Comparison of ENCODE assay signal across 8 mouse cellular contexts in genomic region chr13:37344909-37345772, GRCm38 (mm10). TPM values are rescaled to one million over a fixed set of nuclear protein-coding genes. Genes with fewer than 3 reads are reported as not detected.
A peak's percentile ranks its signal among the peaks of the same experiment; 100 is the strongest.
DNase-seq lines count a peak whose midpoint lies in the region; ATAC-seq and TF ChIP-seq lines count a peak whose summit lies in the region.
"Had no signal": no experiment of that assay in that cellular context is flagged by ENCODE, and none has a peak within 500 bp of the region (broad histone marks: within the 10 kb centered on the region; RNA-seq: fewer than 3 reads in every experiment).

TSS of gene Ly86 (plus strand) at chr13:37345208.

- no peak within 1 kb of the TSS for H3K27ac ChIP-seq in midbrain, embryonic 14.5 days (replicated peaks; ENCODE audit: low read depth, low read length)
- no peak within 1 kb of the TSS for H3K27ac ChIP-seq in midbrain, embryonic 13.5 days
- H3K27ac ChIP-seq in embryonic facial prominence, embryonic 11.5 days (replicated peaks; ENCODE audit: low read depth, low read length) = no peak within 1 kb of the TSS
- peak within 1 kb of the TSS; percentile 34 for H3K27ac ChIP-seq in liver, postnatal 0 days (ENCODE audit: low read depth)
- H3K27ac ChIP-seq in hindbrain, embryonic 14.5 days = no peak within 1 kb of the TSS

- H3K27me3 ChIP-seq in midbrain, embryonic 14.5 days (ENCODE audit: control insufficient read depth, insufficient read depth, low read length) = no peaks in the 10 kb centered on the region
- H3K27me3 ChIP-seq in midbrain, embryonic 13.5 days = no peaks in the 10 kb centered on the region
- H3K27me3 ChIP-seq in embryonic facial prominence, embryonic 11.5 days (ENCODE audit: control insufficient read depth, insufficient read depth, low read length) = no peaks in the 10 kb centered on the region
- no peaks in the 10 kb centered on the region for H3K27me3 ChIP-seq in liver, postnatal 0 days (ENCODE audit: insufficient read depth, low read length)
- H3K27me3 ChIP-seq in hindbrain, embryonic 14.5 days (ENCODE audit: control insufficient read depth, insufficient read depth, low read length) = no peaks in the 10 kb centered on the region

- H3K9ac ChIP-seq in midbrain, embryonic 14.5 days (replicated peaks; ENCODE audit: low read length) = no peak within 1 kb of the TSS
- no peak within 1 kb of the TSS for H3K9ac ChIP-seq in midbrain, embryonic 13.5 days (replicated peaks)
- no peak within 1 kb of the TSS for H3K9ac ChIP-seq in embryonic facial prominence, embryonic 11.5 days (replicated peaks; ENCODE audit: low read length)
- H3K9ac ChIP-seq in liver, postnatal 0 days (replicated peaks) = no peak within 1 kb of the TSS
- no peak within 1 kb of the TSS for H3K9ac ChIP-seq in hindbrain, embryonic 14.5 days

- WGBS in midbrain, embryonic 14.5 days = 95% methylated on average over 28 of the region's 28 CpGs
- WGBS in midbrain, embryonic 13.5 days = 95% methylated on average over 28 of the region's 28 CpGs
- 82% methylated on average over 28 of the region's 28 CpGs for WGBS in embryonic facial prominence, embryonic 11.5 days
- 81% methylated on average over 28 of the region's 28 CpGs for WGBS in liver, postnatal 0 days (ENCODE audit: insufficient replicate concordance)
- WGBS in hindbrain, embryonic 14.5 days = 93% methylated on average over 28 of the region's 28 CpGs

- H3K4me1 ChIP-seq in midbrain, embryonic 14.5 days (ENCODE audit: control insufficient read depth, insufficient read depth, low read length) = no peaks in the 10 kb centered on the region
- no peaks in the 10 kb centered on the region for H3K4me1 ChIP-seq in midbrain, embryonic 13.5 days (replicated peaks)
- no peaks in the 10 kb centered on the region for H3K4me1 ChIP-seq in embryonic facial prominence, embryonic 11.5 days (ENCODE audit: control insufficient read depth, insufficient read depth, low read length)
- H3K4me1 ChIP-seq in liver, postnatal 0 days (ENCODE audit: insufficient read depth) = peaks cover 14% of the 10 kb centered on the region
- no peaks in the 10 kb centered on the region for H3K4me1 ChIP-seq in hindbrain, embryonic 14.5 days (replicated peaks; ENCODE audit: control insufficient read depth, insufficient read depth, low read length)

- ATAC-seq in midbrain, embryonic 14.5 days (ENCODE audit: low FRiP score, low TSS enrichment) = no peak
- no peak for ATAC-seq in midbrain, embryonic 13.5 days
- ATAC-seq in embryonic facial prominence, embryonic 11.5 days (replicated peaks; ENCODE audit: insufficient number of reproducible peaks, low FRiP score, low TSS enrichment, low read depth) = no peak
- no peak for ATAC-seq in liver, postnatal 0 days
- no peak for ATAC-seq in hindbrain, embryonic 14.5 days (ENCODE audit: low FRiP score)
- ATAC-seq: hindbrain, embryonic 16.5 days had no signal

- H3K4me3 ChIP-seq in midbrain, embryonic 14.5 days (replicated peaks; ENCODE audit: low read depth, low read length) = no peak within 1 kb of the TSS
- no peak within 1 kb of the TSS for H3K4me3 ChIP-seq in midbrain, embryonic 13.5 days (replicated peaks)
- no peak within 1 kb of the TSS for H3K4me3 ChIP-seq in embryonic facial prominence, embryonic 11.5 days (ENCODE audit: low read depth, low read length)
- H3K4me3 ChIP-seq in liver, postnatal 0 days (ENCODE audit: low read depth, low read length) = no peak within 1 kb of the TSS
- no peak within 1 kb of the TSS for H3K4me3 ChIP-seq in hindbrain, embryonic 14.5 days (replicated peaks; ENCODE audit: low read length)

- no peaks in the 10 kb centered on the region for H3K9me3 ChIP-seq in midbrain, embryonic 14.5 days (ENCODE audit: control insufficient read depth, low read length)
- no peaks in the 10 kb centered on the region for H3K9me3 ChIP-seq in midbrain, embryonic 13.5 days
- no peaks in the 10 kb centered on the region for H3K9me3 ChIP-seq in embryonic facial prominence, embryonic 11.5 days (replicated peaks; ENCODE audit: control insufficient read depth, low read length)
- no peaks in the 10 kb centered on the region for H3K9me3 ChIP-seq in liver, postnatal 0 days (ENCODE audit: low read length)
- no peaks in the 10 kb centered on the region for H3K9me3 ChIP-seq in hindbrain, embryonic 14.5 days (ENCODE audit: control insufficient read depth, low read length)

- no peak within 1 kb of the TSS for H3K4me2 ChIP-seq in midbrain, embryonic 14.5 days (ENCODE audit: low read length)
- H3K4me2 ChIP-seq in midbrain, embryonic 13.5 days (replicated peaks) = no peak within 1 kb of the TSS
- H3K4me2 ChIP-seq in embryonic facial prominence, embryonic 11.5 days (ENCODE audit: low read depth, low read length) = no peak within 1 kb of the TSS
- H3K4me2 ChIP-seq in liver, postnatal 0 days (ENCODE audit: low read depth, low read length) = no peak within 1 kb of the TSS
- no peak within 1 kb of the TSS for H3K4me2 ChIP-seq in hindbrain, embryonic 14.5 days (replicated peaks)

- no peaks in the 10 kb centered on the region for H3K36me3 ChIP-seq in midbrain, embryonic 14.5 days (ENCODE audit: control insufficient read depth, insufficient read depth, low read length)
- H3K36me3 ChIP-seq in midbrain, embryonic 13.5 days = no peaks in the 10 kb centered on the region
- no peaks in the 10 kb centered on the region for H3K36me3 ChIP-seq in embryonic facial prominence, embryonic 11.5 days (replicated peaks; ENCODE audit: control insufficient read depth, insufficient read depth, low read depth, low read length)
- no peaks in the 10 kb centered on the region for H3K36me3 ChIP-seq in liver, postnatal 0 days (replicated peaks; ENCODE audit: insufficient read depth, low read length)
- H3K36me3 ChIP-seq in hindbrain, embryonic 14.5 days (replicated peaks; ENCODE audit: control insufficient read depth, insufficient read depth) = no peaks in the 10 kb centered on the region

- DNase-seq in midbrain, embryonic 14.5 days = no peak
- DNase-seq in embryonic facial prominence, embryonic 11.5 days (ENCODE audit: low spot score) = peak; percentile 35
- no peak for DNase-seq in liver, postnatal 0 days
- DNase-seq in spleen, postnatal 36 days (ENCODE audit: low spot score in 2 of 2) = peak; percentile 85 to 87
- no peak for DNase-seq in kidney, postnatal 14 days
- no peak for DNase-seq in hindbrain, embryonic 14.5 days (ENCODE audit: low spot score)

- no peak for TF ChIP-seq CTCF in liver, postnatal 0 days (IDR thresholded peaks at IDR 0.05; ENCODE audit: low read depth)

- no peak for TF ChIP-seq EP300 in liver, postnatal 0 days (IDR thresholded peaks at IDR 0.05; ENCODE audit: low read depth)

RNA-seq across cellular contexts. Expression of gene Ly86, which starts in this region (rescaled TPM):
- 6.4 and 12.0 TPM in 2 replicates for polyA plus RNA-seq in midbrain, embryonic 14.5 days (2014; fragmentation: Nextera tagmentation; extraction: Ambion mirVana)
- 6.9 and 7.0 TPM in 2 replicates for polyA plus RNA-seq in midbrain, embryonic 13.5 days (2015; fragmentation: Nextera tagmentation; extraction: Ambion mirVana)
- polyA plus RNA-seq in embryonic facial prominence, embryonic 11.5 days (2014; fragmentation: Nextera tagmentation; extraction: Ambion mirVana) = 4.9 and 5.5 TPM in 2 replicates
- polyA plus RNA-seq in liver, postnatal 0 days (2015; fragmentation: Nextera tagmentation; extraction: Ambion mirVana) = 18.9 and 19.1 TPM in 2 replicates
- polyA plus RNA-seq in hindbrain, embryonic 14.5 days (2014; fragmentation: Nextera tagmentation; extraction: Ambion mirVana) = 9.7 and 10.3 TPM in 2 replicates

Comparison
In these comparisons a context has a peak if more than half of its experiments do, and no peak if none do; other contexts are left out.
1. DNase-seq: peak in embryonic facial prominence, embryonic 11.5 days (single experiment) and spleen, postnatal 36 days (2 of 2); none in midbrain, embryonic 14.5 days (single experiment), liver, postnatal 0 days (single experiment), kidney, postnatal 14 days (single experiment) and hindbrain, embryonic 14.5 days (single experiment).